Mouse (Mus musculus) brain, embryonic 14.5 days (tissue): Measurements from ENCODE around the gene Shld1. TPM values are rescaled to one million over a fixed set of nuclear protein-coding genes. Genes with fewer than 3 reads are reported as not detected.

Experiments
- DNase-seq: peaks from one replicate; pipeline ENCODE4 v3.0.0-alpha.2; 2011; ENCODE audit warnings: low read depth
- CTCF ChIP-seq: fragments of 200-500 bp; IDR thresholded peaks from 2 replicates; pipeline ENCODE4 v1.5.1; 2012; ENCODE audit warnings: inconsistent platforms, mild to moderate bottlenecking, moderate library complexity, borderline replicate concordance; ENCODE audit not compliant: insufficient read depth, insufficient read length; ENCODE audit errors: extremely low read depth
- POLR2A ChIP-seq: fragments of 200-500 bp; IDR thresholded peaks from 2 replicates; pipeline ENCODE4 v1.6.1; 2012; ENCODE audit warnings: mild to moderate bottlenecking, inconsistent platforms, borderline replicate concordance; ENCODE audit not compliant: poor library complexity, insufficient read depth, insufficient read length, severe bottlenecking; ENCODE audit errors: extremely low read depth
- polyA plus RNA-seq: library from polyadenylated mRNA; depleted of rRNA; stranded (reverse); fragments of >200 nt; gene quantifications from 2 replicates; pipeline ENCODE4 v1.2.3, GENCODE M21; 2012; rRNA removed

Gene Shld1
- polyA plus RNA-seq, 1 experiment, result 21.4 TPM

- TF ChIP-seq POLR2A, result no peak
- no peak for TF ChIP-seq CTCF
- no peak for DNase-seq
Measured at GRCm38 (mm10) chr2:132780978-132781377, 94.2 kb downstream of the Shld1 start, which contains the start of gene Chgb. Chgb (plus strand) TSS chr2:132781278.

GRCm38 (mm10) chr2:132781439-132782068 lies 94.8 kb downstream of the Shld1 start:
- peak; percentile 94 for DNase-seq
- TF ChIP-seq POLR2A, result peak; percentile 53
- TF ChIP-seq CTCF, result no peak

GRCm38 (mm10) chr2:132784039-132784438 lies 97.3 kb downstream of the Shld1 start:
- DNase-seq, result no peak
- no peak for TF ChIP-seq POLR2A
- TF ChIP-seq CTCF, result no peak

GRCm38 (mm10) chr2:132793441-132794203 lies 106.9 kb downstream of the Shld1 start:
- no peak for DNase-seq
- TF ChIP-seq POLR2A (no peak), CTCF (no peak)

GRCm38 (mm10) chr2:132794204-132794586 lies 107.5 kb downstream of the Shld1 start:
- TF ChIP-seq CTCF (no peak), POLR2A (no peak)
- DNase-seq, result no peak

Other genes starting within 250 kb of the Shld1 start
- gene Gpcpd1, start 99.2 kb upstream of the Shld1 start, polyA plus RNA-seq, result 51.1 and 57.9 TPM in 2 replicates
- gene Chgb, start 94.3 kb downstream of the Shld1 start, polyA plus RNA-seq, result 18.2 and 44.1 TPM in 2 replicates
- gene Trmt6, start 129.1 kb downstream of the Shld1 start, polyA plus RNA-seq, result 25.7 and 25.8 TPM in 2 replicates
- 4.3 and 6.5 TPM in 2 replicates for gene Mcm8, start 129.2 kb downstream of the Shld1 start, polyA plus RNA-seq
- gene Crls1, start 159.7 kb downstream of the Shld1 start, polyA plus RNA-seq, result 27.0 and 35.7 TPM in 2 replicates
- gene Lrrn4, start 194.0 kb downstream of the Shld1 start, polyA plus RNA-seq, result 0.11 and 0.21 TPM in 2 replicates